Mouse (Mus musculus) forebrain, embryonic 11.5 days (tissue): ENCODE results near the gene Kif26b. TPM values are rescaled to one million over a fixed set of nuclear protein-coding genes. Genes with fewer than 3 reads are reported as not detected.

Experiments
- ATAC-seq: fragments of 200-750 bp; cut with Nextera tagmentation; replicated peaks from 2 replicates; pipeline ENCODE4 v1.8.0; 2017; ENCODE audit warnings: moderate TSS enrichment; ENCODE audit not compliant: low FRiP score
- DNase-seq: peaks from one replicate; pipeline ENCODE4 v3.0.0-alpha.2; 2017; ENCODE audit warnings: low spot score
- H3K27ac ChIP-seq: fragments of 300-500 bp; sonication (generic); 2 replicates; pipeline ENCODE4 v1.5.1; 2014; ENCODE audit warnings: low read depth, low read length
- H3K27me3 ChIP-seq: fragments of 300-500 bp; sonication (generic); 2 replicates; pipeline ENCODE4 v1.6.1; 2014; ENCODE audit warnings: mild to moderate bottlenecking, low read length, mixed read lengths; ENCODE audit not compliant: control insufficient read depth, insufficient read depth
- H3K36me3 ChIP-seq: fragments of 300-500 bp; sonication (generic); 2 replicates; pipeline ENCODE4 v1.6.1; 2014; ENCODE audit warnings: mild to moderate bottlenecking, low read length, moderate library complexity, mixed read lengths; ENCODE audit not compliant: control insufficient read depth, insufficient read depth
- H3K4me1 ChIP-seq: fragments of 300-500 bp; sonication (generic); replicated peaks from 2 replicates; pipeline ENCODE4 v1.6.1; 2014; ENCODE audit warnings: low read length, mixed read lengths; ENCODE audit not compliant: control insufficient read depth, insufficient read depth
- H3K4me2 ChIP-seq: fragments of 300-500 bp; sonication (generic); 2 replicates; pipeline ENCODE4 v1.6.1; 2014; ENCODE audit warnings: low read depth, mild to moderate bottlenecking, low read length, moderate library complexity, mixed read lengths; ENCODE audit not compliant: severe bottlenecking
- H3K4me3 ChIP-seq: fragments of 300-500 bp; sonication (generic); 2 replicates; pipeline ENCODE4 v1.5.1; 2014; ENCODE audit warnings: low read depth, low read length
- H3K9ac ChIP-seq: fragments of 300-500 bp; sonication (generic); 2 replicates; pipeline ENCODE4 v1.6.1; 2014; ENCODE audit warnings: low read length
- H3K9me3 ChIP-seq: fragments of 300-500 bp; sonication (generic); 2 replicates; pipeline ENCODE4 v1.6.1; 2016; ENCODE audit warnings: low read length, mixed read lengths; ENCODE audit not compliant: control insufficient read depth
- WGBS: fragments of 180-500 bp; shearing (Covaris S2); extraction: QIAGEN DNeasy Blood & Tissue Kit; methylation state at CpG from one replicate; pipeline ENCODE4 v1.1.7; 2014; 5-methylcytosine and 5-hydroxymethylcytosine counted together
- polyA plus RNA-seq: library from polyadenylated mRNA; unstranded; fragments of >200 nt; fragmentation: Nextera tagmentation; extraction: Ambion mirVana; gene quantifications from 2 replicates; pipeline ENCODE4 v1.2.1, GENCODE M21; 2014

Gene Kif26b
- polyA plus RNA-seq, 1 experiment from 2014 or later = 8.1 TPM

- ATAC-seq (no peak), DNase-seq (no peak)
- Histone ChIP-seq H3K4me1 (0 out of 2 replicates have a peak, but pooled peaks cover 3% of the 10 kb centered on the region), H3K9ac (no peak overlapping the region), H3K36me3 (no peaks in the 10 kb centered on the region), H3K4me3 (no peak overlapping the region), H3K27me3 (no peaks in the 10 kb centered on the region), H3K27ac (no peak overlapping the region), H3K4me2 (no peak overlapping the region), H3K9me3 (no peaks in the 10 kb centered on the region)
These were observed 158.0 kb downstream of the Kif26b start for GRCm38 (mm10) chr1:178686881-178687280.

DNA sequence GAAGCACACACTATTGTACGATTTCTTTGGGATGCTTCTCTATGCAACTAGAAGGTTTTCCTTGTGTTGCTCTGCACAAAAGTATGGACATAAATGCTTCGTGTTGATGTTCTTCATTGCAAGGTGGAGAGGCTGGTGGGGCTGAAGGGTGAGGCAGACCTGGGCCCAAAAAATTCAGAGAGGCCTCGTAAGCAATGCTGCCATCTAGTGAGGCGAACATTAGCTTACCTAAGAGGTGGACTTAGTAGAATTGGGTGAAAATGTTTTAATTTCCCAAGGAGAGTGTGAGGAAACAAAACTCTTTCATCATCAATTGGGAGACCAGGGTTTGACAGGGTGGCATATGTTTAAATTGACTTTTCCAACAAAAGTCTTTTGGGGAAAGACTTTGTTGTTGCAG is 160.6 kb downstream of the Kif26b start:
- Histone ChIP-seq H3K27ac (no peak overlapping the region), H3K36me3 (no peaks in the 10 kb centered on the region), H3K4me1 (0 out of 2 replicates have a peak, but pooled peaks cover 3% of the 10 kb centered on the region), H3K9ac (no peak overlapping the region), H3K27me3 (no peaks in the 10 kb centered on the region), H3K9me3 (no peaks in the 10 kb centered on the region), H3K4me2 (no peak overlapping the region), H3K4me3 (no peak overlapping the region)
- ATAC-seq (no peak), DNase-seq (no peak)
- WGBS = 63% methylated on average over 4 of the region's 4 CpGs

DNA sequence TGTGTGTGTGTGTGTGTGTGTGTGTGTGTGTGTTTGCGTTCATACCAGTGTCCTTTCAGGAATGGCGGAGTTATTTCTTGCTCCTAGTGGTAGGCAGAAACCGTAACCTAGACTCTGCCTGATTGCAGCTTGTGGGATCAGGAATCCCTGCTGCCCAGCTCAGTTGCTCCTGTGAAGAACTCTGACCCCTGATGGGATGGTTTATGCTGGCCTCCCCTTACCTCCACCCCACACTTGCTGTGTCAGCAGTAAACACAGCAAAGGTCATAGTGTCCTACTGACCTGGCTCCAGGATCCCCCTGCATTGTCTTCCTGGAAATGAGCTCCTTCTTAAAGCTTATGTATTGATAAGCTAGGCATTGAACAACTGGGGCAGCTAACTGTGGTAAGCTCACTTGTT is 162.8 kb downstream of the Kif26b start:
- no peak for ATAC-seq
- Histone ChIP-seq H3K4me2 (no peak overlapping the region), H3K4me3 (no peak overlapping the region), H3K9me3 (no peaks in the 10 kb centered on the region), H3K27ac (no peak overlapping the region), H3K4me1 (0 out of 2 replicates have a peak, but pooled peaks cover 3% of the 10 kb centered on the region), H3K36me3 (no peaks in the 10 kb centered on the region), H3K9ac (no peak overlapping the region), H3K27me3 (no peaks in the 10 kb centered on the region)
- no peak for DNase-seq
- 86% methylated on average over 3 of the region's 3 CpGs for WGBS

GRCm38 (mm10) chr1:178700102-178700501 is 171.2 kb downstream of the Kif26b start:
- Histone ChIP-seq H3K9me3 (no peaks in the 10 kb centered on the region), H3K4me3 (no peak overlapping the region), H3K4me2 (no peak overlapping the region), H3K4me1 (no peaks in the 10 kb centered on the region), H3K9ac (no peak overlapping the region), H3K27ac (no peak overlapping the region), H3K27me3 (no peaks in the 10 kb centered on the region), H3K36me3 (no peaks in the 10 kb centered on the region)
- WGBS = 65% methylated on average over 4 of the region's 4 CpGs
- ATAC-seq (no peak), DNase-seq (no peak)

DNA sequence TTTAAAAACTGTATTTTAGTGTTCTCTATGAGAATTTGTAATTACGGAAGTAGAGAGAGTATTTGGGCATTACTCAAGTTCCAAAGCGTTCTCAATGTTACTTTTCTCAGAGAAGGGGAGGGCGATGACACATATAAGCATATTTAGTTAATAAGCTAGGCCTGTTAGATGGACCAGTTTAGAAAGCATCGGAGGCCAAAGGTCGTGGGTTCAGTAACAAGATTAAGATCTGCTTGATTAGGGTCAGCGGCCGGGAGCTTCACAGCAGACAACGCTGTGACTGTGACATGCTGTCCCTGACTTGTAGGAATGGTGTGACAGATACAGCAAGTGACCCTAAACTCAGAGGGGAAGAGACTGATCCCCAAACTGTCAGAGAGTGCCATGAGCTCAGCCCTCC is 174.6 kb downstream of the Kif26b start:
- no peak for ATAC-seq
- no peak overlapping the region for H3K9ac ChIP-seq
- H3K9me3 ChIP-seq = no peaks in the 10 kb centered on the region
- H3K4me1 ChIP-seq = no peaks in the 10 kb centered on the region
- H3K4me2 ChIP-seq = no peak overlapping the region
- H3K27me3 ChIP-seq = no peaks in the 10 kb centered on the region
- 56% methylated on average over 8 of the region's 8 CpGs for whole genome bisulfite sequencing
- H3K27ac ChIP-seq = no peak overlapping the region
- H3K4me3 ChIP-seq = no peak overlapping the region
- no peak for DNase-seq
- no peaks in the 10 kb centered on the region for H3K36me3 ChIP-seq

DNA sequence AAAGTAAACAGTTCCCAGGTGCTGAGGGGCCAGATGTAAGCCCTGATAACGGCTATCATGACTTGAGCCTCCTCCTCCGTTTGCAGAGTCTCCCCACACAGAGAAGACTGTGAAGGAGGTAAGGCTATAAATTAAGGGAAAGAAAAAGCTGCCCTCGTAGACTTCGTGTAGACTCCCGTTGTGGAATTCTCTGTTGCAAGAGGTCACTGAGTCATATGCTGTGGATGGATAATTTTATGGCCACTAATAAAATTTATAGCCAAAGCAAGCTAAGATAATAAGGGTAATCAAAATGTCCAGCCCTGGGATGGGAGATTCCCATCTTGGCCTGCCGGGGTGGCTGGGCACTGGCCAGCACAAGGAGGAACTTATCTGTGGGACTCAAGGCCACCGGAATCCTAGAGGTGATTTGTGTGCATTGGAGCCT is 179.0 kb downstream of the Kif26b start:
- Histone ChIP-seq H3K27ac (no peak overlapping the region), H3K9me3 (no peaks in the 10 kb centered on the region), H3K9ac (no peak overlapping the region), H3K4me1 (no peaks in the 10 kb centered on the region), H3K27me3 (no peaks in the 10 kb centered on the region), H3K36me3 (no peaks in the 10 kb centered on the region), H3K4me3 (no peak overlapping the region), H3K4me2 (no peak overlapping the region)
- DNase-seq (no peak), ATAC-seq (no peak)
- WGBS = 82% methylated on average over 7 of the region's 7 CpGs

DNA sequence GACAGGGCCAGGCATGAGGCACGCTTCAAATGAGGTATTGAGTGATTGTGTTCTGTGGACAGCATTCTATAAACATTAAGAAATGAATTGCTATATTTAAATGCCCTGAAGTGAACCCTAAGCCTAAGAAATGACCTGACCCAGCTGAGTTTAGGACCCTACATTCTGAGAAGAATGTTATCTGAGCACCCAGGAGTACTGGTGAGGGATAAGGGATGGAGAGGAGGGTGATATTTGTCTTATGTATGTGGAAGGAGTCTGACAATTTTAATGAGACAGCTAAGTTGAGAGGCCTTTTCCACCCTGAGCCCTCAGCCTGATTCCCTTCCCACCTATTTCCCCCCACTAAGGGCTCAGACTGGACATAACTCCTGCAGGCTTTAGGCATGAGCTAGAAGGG is 179.4 kb downstream of the Kif26b start:
- Histone ChIP-seq H3K36me3 (no peaks in the 10 kb centered on the region), H3K27ac (no peak overlapping the region), H3K27me3 (no peaks in the 10 kb centered on the region), H3K9me3 (no peaks in the 10 kb centered on the region), H3K9ac (no peak overlapping the region), H3K4me3 (no peak overlapping the region), H3K4me2 (no peak overlapping the region), H3K4me1 (no peaks in the 10 kb centered on the region)
- no peak for DNase-seq
- 85% methylated on average over 1 of the region's 1 CpGs for WGBS
- ATAC-seq = no peak

DNA sequence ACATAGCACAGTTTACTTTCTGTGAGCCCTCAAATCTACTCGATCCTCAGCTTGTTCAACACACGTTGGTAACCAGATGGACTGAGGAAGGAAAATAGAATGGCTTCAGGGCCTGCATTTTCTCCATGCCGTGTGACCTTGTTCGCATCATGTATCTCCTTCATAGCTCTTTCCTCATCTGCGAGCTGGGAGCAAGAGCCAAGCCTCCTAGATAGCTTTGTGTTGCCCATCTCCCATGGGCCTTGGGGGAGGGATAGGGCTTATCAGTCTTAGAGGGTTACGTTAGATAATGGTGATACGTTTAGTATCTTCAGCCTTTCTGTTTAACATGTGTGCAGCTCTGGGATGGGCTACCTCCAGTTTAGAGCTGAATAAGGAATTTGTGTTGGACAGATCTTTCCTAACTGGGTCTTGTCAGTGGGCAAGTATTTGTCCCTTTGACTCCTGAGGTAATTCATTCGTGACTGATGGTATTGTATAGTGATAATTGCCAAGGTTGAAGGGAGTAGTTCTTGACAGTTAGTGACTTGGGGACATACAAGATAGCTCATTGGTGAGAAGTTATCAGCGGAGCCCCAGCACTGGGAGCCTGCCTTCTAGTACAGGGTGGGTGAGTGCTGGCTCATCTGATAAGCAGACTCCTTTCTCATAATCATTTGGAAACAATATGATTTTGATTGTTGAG is 183.4 kb downstream of the Kif26b start:
- H3K36me3 ChIP-seq = no peaks in the 10 kb centered on the region
- 88% methylated on average over 9 of the region's 9 CpGs for WGBS
- no peak overlapping the region for H3K27ac ChIP-seq

DNA sequence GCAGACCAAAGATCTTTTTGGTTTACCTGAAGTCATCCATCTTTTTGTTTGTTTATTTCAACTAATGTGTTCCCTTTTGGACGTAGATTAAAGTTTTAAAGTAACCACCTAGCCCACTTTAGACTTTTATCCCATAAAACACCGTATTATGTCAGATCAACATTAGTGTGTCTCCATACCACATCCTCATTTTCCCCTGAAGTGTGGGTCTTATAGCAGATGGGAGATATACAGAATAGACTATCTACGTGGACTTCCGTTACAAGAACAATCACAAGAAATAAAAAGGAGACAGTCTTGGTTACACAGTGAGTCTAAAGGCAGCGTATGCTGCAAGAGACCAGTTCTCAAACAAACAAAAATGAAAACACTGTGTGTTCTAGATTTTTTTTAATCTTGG is 185.3 kb downstream of the Kif26b start:
- no peak overlapping the region for H3K27ac ChIP-seq
- H3K27me3 ChIP-seq = no peaks in the 10 kb centered on the region
- no peak for ATAC-seq
- 94% methylated on average over 5 of the region's 5 CpGs for WGBS
- H3K9me3 ChIP-seq = no peaks in the 10 kb centered on the region
- no peak for DNase-seq
- H3K9ac ChIP-seq = no peak overlapping the region
- no peaks in the 10 kb centered on the region for H3K36me3 ChIP-seq
- no peak overlapping the region for H3K4me3 ChIP-seq
- H3K4me1 ChIP-seq = no peaks in the 10 kb centered on the region
- H3K4me2 ChIP-seq = no peak overlapping the region

More for the DNA sequence above, 183.4 kb downstream of the Kif26b start:
- no peaks in the 10 kb centered on the region for H3K9me3 ChIP-seq
- H3K4me1 ChIP-seq = no peaks in the 10 kb centered on the region
- H3K27me3 ChIP-seq = no peaks in the 10 kb centered on the region
- no peak overlapping the region for H3K4me2 ChIP-seq
- ATAC-seq (no peak), DNase-seq (no peak)
- no peak overlapping the region for H3K4me3 ChIP-seq
- H3K9ac ChIP-seq = no peak overlapping the region
